Mouse (Mus musculus) CH12.LX (cell line): ENCODE results near the gene Lrrc49.

Experiments
- BHLHE40 ChIP-seq: IDR thresholded peaks from 2 replicates; pipeline ENCODE4 v1.6.1; 2011; ENCODE audit warnings: mild to moderate bottlenecking, low read depth, low read length, improper control_type of control experiment
- CTCF ChIP-seq, 2 experiments: IDR thresholded peaks in 1 of 2; conservative IDR thresholded peaks in 1 of 2; 2 replicates each; pipeline ENCODE4 v1.5.1; 2011 to 2012; ENCODE audit warnings: low read depth in 2 of 2, low read length in 2 of 2, improper control_type of control experiment in 1 of 2, inconsistent platforms in 1 of 2, mild to moderate bottlenecking in 1 of 2, moderate library complexity in 1 of 2
- MAZ ChIP-seq: IDR thresholded peaks from 2 replicates; pipeline ENCODE4 v1.6.1; 2012; ENCODE audit warnings: low read depth, mild to moderate bottlenecking, inconsistent platforms, low read length, improper control_type of control experiment, moderate library complexity
- MXI1 ChIP-seq: IDR thresholded peaks from 2 replicates; pipeline ENCODE4 v1.6.1; 2011; ENCODE audit warnings: mild to moderate bottlenecking, low read depth, low read length, improper control_type of control experiment
- TBP ChIP-seq: conservative IDR thresholded peaks from 2 replicates; pipeline ENCODE4 v1.6.1; 2011; ENCODE audit warnings: low read depth, low read length, improper control_type of control experiment
- TCF12 ChIP-seq: IDR thresholded peaks from 2 replicates; pipeline ENCODE4 v1.6.1; 2014; ENCODE audit warnings: low read depth, mild to moderate bottlenecking, inconsistent platforms, low read length, improper control_type of control experiment
- UBTF ChIP-seq: IDR thresholded peaks from 2 replicates; pipeline ENCODE4 v1.6.1; 2012; ENCODE audit warnings: low read depth, mild to moderate bottlenecking, inconsistent platforms, low read length, improper control_type of control experiment, moderate library complexity
- USF1 ChIP-seq: IDR thresholded peaks from 2 replicates; pipeline ENCODE4 v1.6.1; 2014; ENCODE audit warnings: low read depth, mild to moderate bottlenecking, inconsistent platforms, low read length, improper control_type of control experiment
- ZC3H11A ChIP-seq: IDR thresholded peaks from 2 replicates; pipeline ENCODE4 v1.6.1; 2012; ENCODE audit warnings: low read depth, mild to moderate bottlenecking, inconsistent platforms, low read length, improper control_type of control experiment
- ZMIZ1 ChIP-seq: IDR thresholded peaks from 2 replicates; pipeline ENCODE4 v1.6.1; 2012; ENCODE audit warnings: low read depth, mild to moderate bottlenecking, inconsistent platforms, low read length, improper control_type of control experiment

GRCm38 (mm10) chr9:60558507-60558906 is 129.5 kb downstream of the Lrrc49 start:
- TF ChIP-seq TBP: no peak
- TF ChIP-seq ZMIZ1: no peak
- TF ChIP-seq ZC3H11A: no peak
- no peak for TF ChIP-seq MXI1
- no peak for TF ChIP-seq USF1
- no peak for TF ChIP-seq UBTF
- TF ChIP-seq CTCF (conservative IDR thresholded peaks at IDR 0.05 in 1 of 2, IDR thresholded peaks at IDR 0.05 in 1 of 2; ENCODE audit: low read depth in 2 of 2, low read length in 2 of 2): no peak
- no peak for TF ChIP-seq TCF12
- TF ChIP-seq MAZ: no peak
- peak; percentile 63 for TF ChIP-seq BHLHE40
